Mouse (Mus musculus) hindbrain, embryonic 10.5 days (tissue): ENCODE measurements at regions not wholly inside any gene's neighbourhood (a gene's known extent, or its start where the extent isn't known, plus 50 kb on each side); places are given as distances from the start of the nearest gene placed in this dataset.

Source experiments
- DNase-seq: peaks from one replicate; pipeline ENCODE4 v3.0.0-alpha.2; 2017; ENCODE audit warnings: low spot score
- H3K27ac ChIP-seq: fragments of 300-500 bp; sonication (generic); 2 replicates; pipeline ENCODE4 v1.5.1; 2016; ENCODE audit warnings: mild to moderate bottlenecking, moderate library complexity
- H3K27me3 ChIP-seq: fragments of 300-500 bp; sonication (generic); 2 replicates; pipeline ENCODE4 v1.6.1; 2016; ENCODE audit warnings: mild to moderate bottlenecking; ENCODE audit not compliant: poor library complexity, insufficient read depth, severe bottlenecking
- H3K36me3 ChIP-seq: fragments of 300-500 bp; sonication (generic); 2 replicates; pipeline ENCODE4 v1.6.1; 2016; ENCODE audit warnings: mild to moderate bottlenecking, moderate library complexity
- H3K4me1 ChIP-seq: fragments of 300-500 bp; sonication (generic); replicated peaks from 2 replicates; pipeline ENCODE4 v1.6.1; 2016; ENCODE audit warnings: mild to moderate bottlenecking
- H3K4me3 ChIP-seq: fragments of 300-500 bp; sonication (generic); 2 replicates; pipeline ENCODE4 v1.5.1; 2016; ENCODE audit warnings: mild to moderate bottlenecking, moderate library complexity
- H3K9me3 ChIP-seq: fragments of 300-500 bp; sonication (generic); 2 replicates; pipeline ENCODE4 v1.6.1; 2016; ENCODE audit warnings: mild to moderate bottlenecking, moderate library complexity
- WGBS: fragments of 180-500 bp; shearing (Covaris S2); methylation state at CpG from one replicate; pipeline ENCODE4 v1.1.7; 2016; 5-methylcytosine and 5-hydroxymethylcytosine counted together

DNA sequence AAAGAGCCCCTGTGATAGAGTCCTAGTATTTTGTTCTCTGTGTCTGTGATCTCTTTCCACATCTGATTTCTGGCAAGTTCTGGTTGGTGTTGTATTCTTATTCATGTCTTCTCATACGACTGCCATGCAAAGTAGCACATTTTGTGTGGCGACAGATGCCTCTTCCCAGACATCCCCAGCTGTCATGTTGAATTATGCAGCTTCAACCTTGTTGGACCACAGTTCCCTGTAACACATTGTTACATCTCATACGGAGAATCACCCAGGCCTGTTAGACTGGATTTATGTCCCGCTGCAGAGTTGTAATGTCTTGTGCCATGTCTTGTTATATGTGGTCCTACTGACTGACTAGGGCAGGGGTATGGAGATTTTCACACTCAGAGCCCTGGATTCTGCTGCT is 543.3 kb downstream of the Grin2a start:
- no peaks in the 10 kb centered on the region for H3K4me1 ChIP-seq
- WGBS = 88% methylated on average over 4 of the region's 4 CpGs
- no peak for DNase-seq

DNA sequence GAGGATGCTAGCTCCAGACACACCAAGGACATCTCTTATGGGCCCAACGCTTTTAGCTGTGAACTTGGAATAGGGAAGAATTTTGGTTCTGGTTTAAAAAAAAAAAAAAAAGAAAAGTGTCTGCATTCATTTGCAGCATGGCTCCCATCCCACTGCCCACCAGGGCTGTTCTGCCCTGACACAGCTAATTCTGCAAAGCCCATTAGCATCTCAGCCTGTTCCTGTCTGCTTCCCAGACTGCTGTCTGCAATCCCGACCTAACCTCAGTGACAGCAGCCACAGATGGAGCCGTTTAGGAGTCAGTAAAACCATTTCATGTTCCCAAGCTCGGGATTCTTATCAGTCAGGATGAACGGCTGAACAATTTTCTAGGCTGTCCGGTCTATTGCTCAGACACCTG is 537.8 kb downstream of the Grin2a start:
- no peak for DNase-seq
- WGBS = 75% methylated on average over 6 of the region's 6 CpGs
- H3K4me3 ChIP-seq = no peak overlapping the region

More for the DNA sequence above, 543.3 kb downstream of the Grin2a start:
- Histone ChIP-seq H3K9me3 (no peaks in the 10 kb centered on the region), H3K4me3 (no peak overlapping the region), H3K27me3 (no peaks in the 10 kb centered on the region), H3K27ac (no peak overlapping the region), H3K36me3 (no peaks in the 10 kb centered on the region)

DNA sequence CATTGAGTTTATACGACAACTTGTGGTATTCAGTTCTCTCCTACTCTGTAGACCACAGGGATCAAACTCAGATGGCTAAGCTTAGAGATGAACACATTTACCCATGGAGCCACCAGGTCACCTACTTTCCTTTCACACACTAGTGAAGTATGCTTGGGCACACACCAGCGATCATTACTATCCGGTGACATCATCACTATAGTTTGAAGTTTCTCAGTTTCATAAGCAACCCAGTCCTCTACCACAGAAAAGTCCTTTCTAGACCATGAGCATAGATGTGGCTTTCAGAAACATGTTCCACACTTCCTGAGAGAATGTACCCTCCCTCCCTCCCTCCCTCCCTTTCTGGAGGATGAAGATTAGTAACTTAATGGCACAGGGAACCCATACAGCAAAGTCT is 532.9 kb downstream of the Grin2a start:
- Histone ChIP-seq H3K4me3 (no peak overlapping the region), H3K9me3 (no peaks in the 10 kb centered on the region), H3K27me3 (no peaks in the 10 kb centered on the region), H3K36me3 (no peaks in the 10 kb centered on the region), H3K27ac (no peak overlapping the region), H3K4me1 (no peaks in the 10 kb centered on the region)
- no peak for DNase-seq
- 95% methylated on average over 3 of the region's 3 CpGs for WGBS

More for the DNA sequence above, 537.8 kb downstream of the Grin2a start:
- Histone ChIP-seq H3K27me3 (no peaks in the 10 kb centered on the region), H3K4me1 (no peaks in the 10 kb centered on the region), H3K36me3 (no peaks in the 10 kb centered on the region), H3K27ac (no peak overlapping the region), H3K9me3 (no peaks in the 10 kb centered on the region)

DNA sequence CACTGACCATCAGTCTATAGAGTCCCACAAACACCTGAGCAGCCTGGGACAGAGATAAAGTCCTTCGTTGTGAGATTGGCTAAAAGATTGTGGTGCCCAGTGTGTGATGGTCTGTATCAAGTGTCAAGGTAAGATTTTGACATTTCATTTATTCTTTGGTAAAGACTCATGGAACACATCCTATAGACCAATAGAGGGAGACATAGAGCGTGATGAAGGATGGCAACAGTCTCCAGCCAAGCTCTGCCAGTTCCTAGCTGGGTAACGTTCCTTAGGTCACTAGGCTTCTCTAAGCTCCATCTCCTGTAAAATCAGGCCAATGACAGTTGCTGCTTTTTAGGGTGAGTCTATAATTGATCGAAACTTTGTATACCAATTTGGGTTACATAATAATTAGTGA is 526.0 kb downstream of the Grin2a start:
- WGBS = 71% methylated on average over 4 of the region's 4 CpGs
- Histone ChIP-seq H3K4me3 (no peak overlapping the region), H3K27ac (no peak overlapping the region), H3K4me1 (no peaks in the 10 kb centered on the region), H3K27me3 (no peaks in the 10 kb centered on the region), H3K9me3 (no peaks in the 10 kb centered on the region), H3K36me3 (no peaks in the 10 kb centered on the region)
- DNase-seq = no peak

DNA sequence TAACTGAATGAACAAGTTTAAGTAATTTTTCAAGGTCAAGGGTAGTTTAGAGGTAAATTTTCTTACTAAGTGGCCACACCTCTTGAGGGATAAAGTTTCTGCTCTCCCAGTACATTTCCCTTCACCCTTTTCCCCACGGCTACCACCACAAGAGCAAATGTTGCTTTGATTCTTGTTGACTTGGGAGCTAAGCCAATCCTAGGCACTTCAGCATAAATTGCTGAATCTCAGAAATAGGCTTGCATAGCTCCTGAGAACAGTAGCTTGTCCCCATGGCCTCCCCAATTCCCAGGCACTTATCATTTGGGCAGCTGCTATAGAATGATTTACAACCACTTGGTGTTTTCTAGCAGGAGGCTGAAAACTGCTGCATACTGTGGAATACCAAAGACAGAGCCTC is 510.1 kb downstream of the Grin2a start:
- H3K36me3 ChIP-seq = no peaks in the 10 kb centered on the region
- no peaks in the 10 kb centered on the region for H3K9me3 ChIP-seq
- H3K27me3 ChIP-seq = no peaks in the 10 kb centered on the region
- no peak for DNase-seq
- H3K27ac ChIP-seq = no peak overlapping the region
- no peak overlapping the region for H3K4me3 ChIP-seq
- H3K4me1 ChIP-seq = no peaks in the 10 kb centered on the region
- WGBS = 87% methylated on average over 1 of the region's 1 CpGs

DNA sequence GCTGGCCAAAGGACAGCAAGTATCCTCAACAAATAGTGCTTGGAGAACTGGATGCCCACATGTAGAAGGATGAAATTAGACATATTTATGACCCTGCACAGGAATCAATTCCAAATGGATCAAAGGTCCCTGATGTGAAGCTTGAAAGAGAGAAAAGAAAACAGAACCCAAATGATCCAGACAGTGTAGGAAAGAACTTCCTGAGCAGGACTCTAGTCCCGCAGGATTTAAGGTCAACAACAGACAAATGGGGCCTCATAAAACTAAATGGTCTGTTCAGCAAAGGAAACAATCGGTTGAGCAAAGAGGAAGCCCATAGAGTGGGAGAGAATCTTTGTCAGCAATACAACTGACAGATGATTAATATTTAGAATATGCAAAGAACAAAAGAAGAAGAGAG is 497.1 kb downstream of the Grin2a start:
- Histone ChIP-seq H3K4me3 (no peak overlapping the region), H3K4me1 (no peaks in the 10 kb centered on the region), H3K27ac (no peak overlapping the region), H3K9me3 (no peaks in the 10 kb centered on the region), H3K27me3 (no peaks in the 10 kb centered on the region), H3K36me3 (no peaks in the 10 kb centered on the region)
- WGBS = 67% methylated on average over 2 of the region's 2 CpGs
- DNase-seq = no peak

DNA sequence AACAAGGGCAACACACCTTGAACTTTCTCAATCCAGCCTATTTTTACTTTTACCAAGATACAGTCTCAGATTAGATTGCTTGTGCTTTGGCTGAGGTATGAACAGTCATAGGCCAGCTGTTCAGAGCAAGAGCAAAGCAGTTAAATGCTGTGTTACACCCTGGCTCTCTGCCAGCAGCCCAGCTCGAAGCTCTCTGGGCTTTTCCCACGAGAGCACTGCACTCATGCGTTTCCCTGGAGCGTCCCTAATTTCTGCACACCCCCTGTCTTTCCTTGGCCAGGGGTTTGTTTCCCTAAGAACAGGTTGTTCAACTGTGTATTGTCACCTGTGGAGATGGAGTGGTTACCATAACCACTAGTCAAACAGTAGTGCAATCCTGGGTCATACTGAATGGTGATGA is 493.6 kb downstream of the Grin2a start:
- H3K27ac ChIP-seq = no peak overlapping the region
- no peak overlapping the region for H3K4me3 ChIP-seq
- 77% methylated on average over 4 of the region's 4 CpGs for WGBS
- DNase-seq = no peak
- no peaks in the 10 kb centered on the region for H3K27me3 ChIP-seq
- no peaks in the 10 kb centered on the region for H3K4me1 ChIP-seq
- no peaks in the 10 kb centered on the region for H3K9me3 ChIP-seq
- no peaks in the 10 kb centered on the region for H3K36me3 ChIP-seq

DNA sequence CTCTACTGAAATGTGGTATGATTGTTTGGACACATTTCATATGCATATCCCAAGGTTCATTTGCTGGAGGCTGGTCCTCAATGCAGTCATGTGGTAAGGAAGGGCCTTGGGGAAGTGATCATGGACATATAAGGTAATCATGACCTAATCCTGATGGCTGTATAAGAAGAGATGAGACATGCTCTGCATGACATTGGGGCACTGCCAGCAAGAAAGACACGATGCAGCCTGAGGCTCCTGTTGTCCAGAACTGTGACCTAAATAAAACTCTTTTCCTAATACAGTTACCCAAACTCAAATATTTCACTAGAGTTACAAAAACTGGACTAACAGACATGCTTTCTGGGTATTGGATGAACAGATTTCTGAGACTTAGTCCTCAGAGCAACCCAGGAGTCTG is 485.7 kb downstream of the Grin2a start:
- Histone ChIP-seq H3K4me1 (no peaks in the 10 kb centered on the region), H3K36me3 (no peaks in the 10 kb centered on the region), H3K4me3 (no peak overlapping the region), H3K27ac (no peak overlapping the region), H3K9me3 (no peaks in the 10 kb centered on the region), H3K27me3 (0 out of 2 replicates have a peak, but pooled peaks cover 5% of the 10 kb centered on the region)
- 88% methylated on average over 1 of the region's 1 CpGs for WGBS
- no peak for DNase-seq

DNA sequence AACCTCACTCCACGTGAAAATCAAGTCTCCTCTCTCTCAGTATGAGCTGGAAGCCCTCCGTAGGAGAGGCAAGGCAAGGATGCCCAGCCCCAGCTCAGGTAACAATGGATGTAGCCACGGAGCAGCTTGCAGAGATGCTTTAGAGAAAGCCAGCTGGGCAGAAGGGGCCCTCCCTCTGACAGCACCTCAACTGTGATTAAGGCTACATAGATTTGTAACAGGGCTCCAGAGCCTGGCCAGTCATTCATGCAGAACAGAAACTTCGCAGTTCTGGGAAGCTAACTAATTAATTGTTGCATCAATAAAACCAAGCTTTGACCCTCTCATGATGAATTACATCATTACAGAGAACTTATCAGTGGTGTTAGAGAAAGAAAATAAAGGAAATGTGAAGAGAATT is 480.8 kb downstream of the Grin2a start:
- peaks cover 21% of the 10 kb centered on the region for H3K4me1 ChIP-seq
- no peak overlapping the region for H3K27ac ChIP-seq
- 0 out of 2 replicates have a peak, but pooled peaks cover 5% of the 10 kb centered on the region for H3K27me3 ChIP-seq
- no peak overlapping the region for H3K4me3 ChIP-seq
- H3K36me3 ChIP-seq = no peaks in the 10 kb centered on the region
- DNase-seq = no peak
- H3K9me3 ChIP-seq = peaks cover 10% of the 10 kb centered on the region
- 47% methylated on average over 4 of the region's 4 CpGs for WGBS
